Mouse (Mus musculus) MEL (cell line): ENCODE measurements around the gene Brpf1. TPM values are rescaled to one million over a fixed set of nuclear protein-coding genes. Genes with fewer than 3 reads are reported as not detected.

Experiments used
- DNase-seq: peaks from one replicate; pipeline ENCODE4 v3.0.0; 2011; ENCODE audit warnings: low read depth, low spot score
- H3K27ac ChIP-seq: 2 replicates; pipeline ENCODE4 v1.5.1; 2012; ENCODE audit warnings: low read depth, mild to moderate bottlenecking, control low read depth, low read length, moderate library complexity; ENCODE audit not compliant: control insufficient read depth
- H3K27me3 ChIP-seq, 2 experiments: fragments of 150-350 bp in 1 of 2; sonication (generic) in 1 of 2; 2 replicates each; pipeline ENCODE4 v1.6.1; 2012; ENCODE audit warnings: low read length in 2 of 2, mild to moderate bottlenecking in 2 of 2, improper control_type of control experiment in 1 of 2, moderate library complexity in 1 of 2; ENCODE audit not compliant: insufficient read depth in 2 of 2, control insufficient read depth in 1 of 2
- H3K36me3 ChIP-seq, 2 experiments: 2 replicates each; pipeline ENCODE4 v1.6.1; 2012 to 2014; ENCODE audit warnings: low read length in 2 of 2, improper control_type of control experiment in 1 of 2, inconsistent platforms in 1 of 2, mild to moderate bottlenecking in 1 of 2; ENCODE audit not compliant: insufficient read depth in 2 of 2, control insufficient read depth in 1 of 2
- H3K4me1 ChIP-seq, 2 experiments: fragments of 150-350 bp in 1 of 2; sonication (generic) in 1 of 2; 2 replicates each; pipeline ENCODE4 v1.6.1; 2012; ENCODE audit warnings: low read length in 2 of 2, improper control_type of control experiment in 1 of 2, mild to moderate bottlenecking in 1 of 2; ENCODE audit not compliant: insufficient read depth in 2 of 2, control insufficient read depth in 1 of 2
- H3K4me3 ChIP-seq, 2 experiments: fragments of 150-350 bp in 1 of 2; sonication (generic) in 1 of 2; 2 replicates each; pipeline ENCODE4 v1.5.1; 2012; ENCODE audit warnings: low read depth in 2 of 2, low read length in 2 of 2, mild to moderate bottlenecking in 2 of 2, moderate library complexity in 2 of 2, control low read depth in 1 of 2, improper control_type of control experiment in 1 of 2; ENCODE audit not compliant: control insufficient read depth in 1 of 2, insufficient read depth in 1 of 2
- H3K79me2 ChIP-seq: 2 replicates; pipeline ENCODE4 v1.6.1; 2012; ENCODE audit warnings: mild to moderate bottlenecking, low read length, moderate library complexity; ENCODE audit not compliant: control insufficient read depth, poor library complexity, insufficient read depth
- H3K9ac ChIP-seq: 2 replicates; pipeline ENCODE4 v1.6.1; 2012; ENCODE audit warnings: low read depth, mild to moderate bottlenecking, control low read depth, low read length, moderate library complexity; ENCODE audit not compliant: control insufficient read depth, poor library complexity, severe bottlenecking
- H3K9me3 ChIP-seq: fragments of 150-350 bp; sonication (generic); replicated peaks from 2 replicates; pipeline ENCODE4 v1.6.1; 2012; ENCODE audit warnings: mild to moderate bottlenecking, low read length, improper control_type of control experiment, moderate library complexity; ENCODE audit not compliant: insufficient read depth
- BHLHE40 ChIP-seq: IDR thresholded peaks from 2 replicates; pipeline ENCODE4 v1.6.1; 2012; ENCODE audit warnings: low read depth, mild to moderate bottlenecking, inconsistent platforms, low read length, improper control_type of control experiment, borderline replicate concordance
- CHD1 ChIP-seq: IDR thresholded peaks from 2 replicates; pipeline ENCODE4 v1.6.1; 2012; ENCODE audit warnings: low read depth, mild to moderate bottlenecking, inconsistent platforms, low read length, improper control_type of control experiment
- CTCF ChIP-seq, 3 experiments: IDR thresholded peaks in 2 of 3; conservative IDR thresholded peaks in 1 of 3; 2 replicates each; pipeline ENCODE4 v1.5.1; 2011 to 2012; ENCODE audit warnings: low read length in 3 of 3, low read depth in 2 of 3, mild to moderate bottlenecking in 2 of 3, improper control_type of control experiment in 1 of 3, inconsistent platforms in 1 of 3, mixed read lengths in 1 of 3, moderate library complexity in 1 of 3; ENCODE audit not compliant: control insufficient read depth in 1 of 3, insufficient read depth in 1 of 3, poor library complexity in 1 of 3, severe bottlenecking in 1 of 3
- E2F4 ChIP-seq: IDR thresholded peaks from 2 replicates; pipeline ENCODE4 v1.6.1; 2011; ENCODE audit warnings: low read depth, low read length, improper control_type of control experiment, borderline replicate concordance
- GABPA ChIP-seq: IDR thresholded peaks from 2 replicates; pipeline ENCODE4 v1.6.1; 2012; ENCODE audit warnings: low read depth, mild to moderate bottlenecking, inconsistent platforms, low read length, improper control_type of control experiment, moderate library complexity
- GATA1 ChIP-seq: IDR thresholded peaks from 2 replicates; pipeline ENCODE4 v1.6.1; 2011; ENCODE audit warnings: low read depth, low read length, improper control_type of control experiment
- JUND ChIP-seq: IDR thresholded peaks from 2 replicates; pipeline ENCODE4 v1.6.1; 2011; ENCODE audit warnings: low read depth, mild to moderate bottlenecking, improper control_type of control experiment, low read length
- KAT2A ChIP-seq: conservative IDR thresholded peaks from 2 replicates; pipeline ENCODE4 v1.6.1; 2012; ENCODE audit warnings: low read depth, low read length, improper control_type of control experiment, inconsistent platforms
- MAX ChIP-seq: IDR thresholded peaks from 2 replicates; pipeline ENCODE4 v1.6.1; 2011; ENCODE audit warnings: low read length, improper control_type of control experiment
- MEF2A ChIP-seq: IDR thresholded peaks from 2 replicates; pipeline ENCODE4 v1.6.1; 2014; ENCODE audit warnings: low read depth, mild to moderate bottlenecking, inconsistent platforms, low read length, improper control_type of control experiment; ENCODE audit not compliant: poor library complexity, insufficient replicate concordance, severe bottlenecking; ENCODE audit errors: extremely low read depth
- MXI1 ChIP-seq: IDR thresholded peaks from 2 replicates; pipeline ENCODE4 v1.6.1; 2011; ENCODE audit warnings: mild to moderate bottlenecking, low read depth, low read length, improper control_type of control experiment
- MYB ChIP-seq: IDR thresholded peaks from 2 replicates; pipeline ENCODE4 v1.6.1; 2011; ENCODE audit warnings: mild to moderate bottlenecking, low read depth, low read length, improper control_type of control experiment
- NELFE ChIP-seq: IDR thresholded peaks from 2 replicates; pipeline ENCODE4 v1.6.1; 2011; ENCODE audit warnings: low read depth, low read length, improper control_type of control experiment
- NRF1 ChIP-seq: IDR thresholded peaks from 2 replicates; pipeline ENCODE4 v1.6.1; 2014; ENCODE audit warnings: low read depth, mild to moderate bottlenecking, inconsistent platforms, low read length, improper control_type of control experiment, moderate library complexity; ENCODE audit not compliant: poor library complexity, insufficient read depth, severe bottlenecking
- POLR2AphosphoS2 ChIP-seq: IDR thresholded peaks from 2 replicates; pipeline ENCODE4 v1.6.1; 2011; ENCODE audit warnings: low read length, improper control_type of control experiment
- POLR2AphosphoS5 ChIP-seq: IDR thresholded peaks from 2 replicates; pipeline ENCODE4 v1.6.1; 2012; ENCODE audit warnings: low read depth, borderline replicate concordance, mild to moderate bottlenecking, inconsistent platforms, low read length, moderate library complexity, mixed read lengths
- RAD21 ChIP-seq: IDR thresholded peaks from 2 replicates; pipeline ENCODE4 v1.6.1; 2011; ENCODE audit warnings: mild to moderate bottlenecking, low read depth, low read length, improper control_type of control experiment
- RCOR1 ChIP-seq: IDR thresholded peaks from 2 replicates; pipeline ENCODE4 v1.6.1; 2012; ENCODE audit warnings: low read depth, mild to moderate bottlenecking, inconsistent platforms, low read length, improper control_type of control experiment
- TBP ChIP-seq: IDR thresholded peaks from 2 replicates; pipeline ENCODE4 v1.8.0; 2011; ENCODE audit warnings: low read depth, low read length, improper control_type of control experiment
- TCF12 ChIP-seq: IDR thresholded peaks from 2 replicates; pipeline ENCODE4 v1.6.1; 2014; ENCODE audit warnings: low read depth, mild to moderate bottlenecking, inconsistent platforms, low read length, improper control_type of control experiment, moderate library complexity
- ZKSCAN1 ChIP-seq: IDR thresholded peaks from 2 replicates; pipeline ENCODE4 v1.6.1; 2012; ENCODE audit warnings: low read depth, mild to moderate bottlenecking, inconsistent platforms, low read length, improper control_type of control experiment, moderate library complexity
- polyA plus RNA-seq, 2 experiments: library from polyadenylated mRNA; stranded (reverse) in 1 of 2; unstranded in 1 of 2; fragments of >175 nt in 1 of 2; fragments of >200 nt in 1 of 2; gene quantifications; 2 replicates each; pipeline versions ENCODE4 v1.2.1 to v1.2.4; 2012; ENCODE audit warnings: low replicate concordance in 2 of 2, low read depth in 1 of 2; ENCODE audit not compliant: insufficient read length in 2 of 2, insufficient read depth in 1 of 2, missing spikeins in 1 of 2
- total RNA-seq: library from RNA; depleted of rRNA; stranded (reverse); fragments of 300-350 nt; gene quantifications from 2 replicates; pipeline ENCODE4 v1.2.3, GENCODE M21; 2012

The Brpf1 gene
- total and polyA plus RNA-seq, 3 experiments, result 32.6 to 46.8 (median 44.9) TPM

GRCm38 (mm10) chr6:113366639-113367038, 59.7 kb downstream of the Brpf1 start:
- no peak overlapping the region for H3K4me3 ChIP-seq
- TF ChIP-seq POLR2AphosphoS2 (no peak), E2F4 (no peak), MEF2A (no peak), CTCF (IDR thresholded peaks at IDR 0.05 in 2 of 3, conservative IDR thresholded peaks at IDR 0.05 in 1 of 3; ENCODE audit: control insufficient read depth in 1 of 3, insufficient read depth in 1 of 3, low read depth in 2 of 3, low read length in 3 of 3, poor library complexity in 1 of 3, severe bottlenecking in 1 of 3) (no peak), TCF12 (no peak), POLR2AphosphoS5 (no peak)
- TF ChIP-seq, all 39 proteins: peak for 0
- no peak for DNase-seq
- no peaks in the 10 kb centered on the region for H3K27me3 ChIP-seq
- no peaks in the 10 kb centered on the region; a peak in 1 of 4 replicates for H3K36me3 ChIP-seq
- no peak overlapping the region for H3K27ac ChIP-seq
- H3K4me1 ChIP-seq, result no peaks in the 10 kb centered on the region
- no peaks in the 10 kb centered on the region for H3K9me3 ChIP-seq
- H3K9ac ChIP-seq, result no peak overlapping the region
- no peaks in the 10 kb centered on the region for H3K79me2 ChIP-seq

DNA sequence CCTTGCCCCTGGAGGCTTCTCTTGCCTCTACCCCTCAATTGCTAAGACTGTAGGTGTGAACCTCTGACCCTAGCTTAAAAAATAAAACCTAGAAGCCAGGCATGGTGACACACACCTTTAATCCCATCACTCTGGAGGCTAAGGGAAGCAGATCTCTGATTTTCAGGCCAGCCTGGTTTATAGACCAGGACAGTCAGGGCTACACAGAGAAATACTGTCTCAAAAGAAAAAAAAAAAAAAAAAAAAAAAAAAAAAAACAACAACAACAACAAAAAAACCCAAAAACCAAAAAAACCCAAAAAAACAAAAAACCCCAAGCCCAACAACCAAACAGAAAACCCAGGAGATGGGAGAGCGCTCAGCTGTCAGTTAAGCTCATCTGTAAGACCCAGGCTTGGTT, 60.6 kb downstream of the Brpf1 start:
- Histone ChIP-seq H3K27me3 (no peaks in the 10 kb centered on the region), H3K4me1 (no peaks in the 10 kb centered on the region), H3K27ac (no peak overlapping the region), H3K79me2 (no peaks in the 10 kb centered on the region), H3K9ac (no peak overlapping the region), H3K36me3 (no peaks in the 10 kb centered on the region; a peak in 1 of 4 replicates), H3K4me3 (no peak overlapping the region), H3K9me3 (no peaks in the 10 kb centered on the region)
- DNase-seq, result no peak
- TF ChIP-seq KAT2A (no peak), GATA1 (no peak), GABPA (no peak), E2F4 (no peak), CHD1 (no peak), RCOR1 (no peak), RAD21 (no peak), MXI1 (no peak), BHLHE40 (no peak), MYB (no peak), JUND (no peak), POLR2AphosphoS2 (no peak), NELFE (no peak), ZKSCAN1 (no peak), NRF1 (no peak), TBP (no peak), MAX (no peak)
